Mouse (Mus musculus): ENCODE data around the gene Cdc42bpa.
"Not testable (repeated sequence)": the region's sequence is repeated elsewhere in the genome, so short reads cannot be mapped to it uniquely, and the experiment has no call there.

The Cdc42bpa gene

GRCm38 (mm10) chr1:179960882-179961698, 818 bp downstream of the Cdc42bpa start:
- DNase-seq (ENCODE audit: low read depth): peak; percentile 34

DNA sequence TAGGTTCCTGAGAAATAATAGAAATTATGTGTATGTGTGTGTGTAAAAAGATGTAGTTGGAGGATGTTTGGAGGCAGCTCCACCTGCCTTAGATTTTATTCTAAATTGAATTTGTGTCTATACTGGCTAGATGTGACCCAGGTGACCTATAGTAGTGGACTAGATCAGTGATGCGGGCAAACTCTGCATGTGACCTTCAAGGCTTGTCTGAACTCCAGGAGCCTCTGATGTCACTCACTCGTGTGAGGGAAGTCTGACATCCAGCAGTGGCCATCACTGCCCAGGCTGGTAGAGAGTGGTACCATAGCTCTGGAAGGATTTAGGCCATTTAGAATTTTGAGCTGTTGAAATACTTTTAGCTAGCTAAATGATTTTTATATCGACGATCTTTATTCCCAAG, 1.5 kb downstream of the Cdc42bpa start:
- DNase-seq (ENCODE audit: low read depth): peak; percentile 31

- peak; percentile 43 for DNase-seq (ENCODE audit: low read depth)
Observed at GRCm38 (mm10) chr1:179969776-179970428, 9.6 kb downstream of the Cdc42bpa start.

DNA sequence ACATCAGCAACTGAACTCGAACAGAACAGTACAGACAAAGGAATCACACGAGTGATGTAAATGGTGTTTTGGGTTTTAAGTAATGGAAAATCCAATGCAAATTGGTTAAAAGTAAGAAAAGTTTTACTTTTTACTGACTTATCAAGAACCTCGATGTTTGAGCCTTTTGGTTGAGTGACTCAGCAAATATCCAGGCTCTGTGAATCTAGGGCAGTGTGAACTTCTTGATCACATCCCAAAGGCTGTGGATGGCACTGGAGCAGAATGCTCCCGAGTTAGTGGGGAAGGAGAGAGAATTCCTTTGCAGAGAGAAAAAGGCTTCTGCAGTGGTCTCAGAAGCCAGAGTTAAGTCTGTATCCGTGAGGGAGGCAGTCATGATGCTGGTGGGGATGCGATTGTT, 14.7 kb downstream of the Cdc42bpa start:
- DNase-seq (ENCODE audit: low read depth): no peak

DNA sequence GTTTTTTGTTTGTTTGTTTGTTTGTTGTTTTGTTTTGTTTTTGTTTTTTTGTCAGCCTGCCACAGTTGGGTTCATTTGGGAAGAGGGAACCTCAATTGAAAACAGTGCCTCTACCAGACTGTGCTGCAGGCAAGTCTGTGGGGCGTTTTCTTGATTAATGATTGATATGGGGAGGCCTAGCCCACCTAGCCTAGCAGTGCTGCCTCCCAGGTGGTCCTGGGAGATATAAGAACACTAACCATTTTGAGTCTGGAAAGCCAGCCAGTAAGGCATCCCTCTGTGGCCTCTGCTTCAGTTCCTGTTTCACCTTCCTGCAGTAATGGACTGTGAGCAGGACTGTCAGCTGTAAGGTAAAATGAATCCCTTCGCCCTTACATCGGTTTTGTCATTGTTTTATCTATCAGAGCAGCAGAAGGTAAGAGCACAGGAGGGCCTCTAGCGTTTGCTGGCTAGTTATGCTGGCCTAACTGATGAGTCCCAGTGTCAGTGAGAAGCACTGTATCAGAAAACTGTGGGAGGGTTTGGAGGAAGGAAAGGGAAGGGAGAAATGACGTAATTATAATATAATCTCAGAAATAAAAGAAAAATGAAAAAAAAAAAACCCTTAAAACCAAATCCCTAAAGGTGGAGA, 15.5 kb downstream of the Cdc42bpa start:
- DNase-seq (ENCODE audit: low read depth): no peak

- no peak for DNase-seq (ENCODE audit: low read depth)
Observed at GRCm38 (mm10) chr1:179977437-179977836, 17.2 kb downstream of the Cdc42bpa start.

DNA sequence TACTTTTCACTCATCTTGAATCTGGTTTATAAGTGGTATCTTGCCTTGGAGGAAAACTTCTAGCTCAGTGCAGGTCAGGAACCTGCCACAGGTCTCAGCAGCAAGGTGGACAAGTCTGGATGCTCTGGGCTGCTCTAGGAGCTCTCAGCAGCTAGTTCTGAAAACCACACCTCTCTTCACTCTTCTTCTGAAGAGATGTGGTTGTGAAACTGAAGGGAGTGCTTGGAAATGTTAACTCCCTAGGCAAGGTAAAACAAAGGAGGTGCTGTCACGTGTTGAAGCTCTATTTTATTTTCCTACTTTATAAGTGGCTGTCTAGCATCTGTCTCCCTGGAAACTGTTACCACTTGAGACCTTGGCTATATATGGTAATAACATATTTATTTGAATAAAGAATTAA, 18.5 kb downstream of the Cdc42bpa start:
- DNase-seq (ENCODE audit: low read depth): no peak

GRCm38 (mm10) chr1:179981680-179982079, 21.4 kb downstream of the Cdc42bpa start:
- DNase-seq (ENCODE audit: low read depth): no peak

- no peak for DNase-seq (ENCODE audit: low read depth)
Observed at GRCm38 (mm10) chr1:179982183-179982582, 21.9 kb downstream of the Cdc42bpa start.

GRCm38 (mm10) chr1:179982933-179983332, 22.7 kb downstream of the Cdc42bpa start:
- DNase-seq (ENCODE audit: low read depth): no peak

DNA sequence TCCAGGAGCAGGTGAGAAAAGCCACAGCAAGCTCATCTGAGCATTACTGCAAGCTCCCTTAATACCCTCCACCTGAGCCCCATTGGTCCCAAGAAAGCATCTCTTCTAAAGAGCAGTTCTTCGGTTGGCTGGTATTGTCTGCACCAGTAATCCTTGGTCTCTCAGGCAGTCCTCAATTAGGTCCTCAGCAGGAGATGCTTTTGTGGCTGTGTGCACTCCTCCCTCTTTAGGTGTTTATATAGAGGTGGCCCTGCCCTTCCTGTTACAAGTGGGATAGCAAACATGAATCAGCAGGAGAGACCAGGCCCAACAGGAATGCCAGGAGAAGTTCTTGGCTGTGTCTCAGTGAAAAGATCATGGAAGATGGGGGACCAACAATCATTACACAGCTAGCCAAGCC, 23.9 kb downstream of the Cdc42bpa start:
- DNase-seq (ENCODE audit: low read depth): no peak

DNA sequence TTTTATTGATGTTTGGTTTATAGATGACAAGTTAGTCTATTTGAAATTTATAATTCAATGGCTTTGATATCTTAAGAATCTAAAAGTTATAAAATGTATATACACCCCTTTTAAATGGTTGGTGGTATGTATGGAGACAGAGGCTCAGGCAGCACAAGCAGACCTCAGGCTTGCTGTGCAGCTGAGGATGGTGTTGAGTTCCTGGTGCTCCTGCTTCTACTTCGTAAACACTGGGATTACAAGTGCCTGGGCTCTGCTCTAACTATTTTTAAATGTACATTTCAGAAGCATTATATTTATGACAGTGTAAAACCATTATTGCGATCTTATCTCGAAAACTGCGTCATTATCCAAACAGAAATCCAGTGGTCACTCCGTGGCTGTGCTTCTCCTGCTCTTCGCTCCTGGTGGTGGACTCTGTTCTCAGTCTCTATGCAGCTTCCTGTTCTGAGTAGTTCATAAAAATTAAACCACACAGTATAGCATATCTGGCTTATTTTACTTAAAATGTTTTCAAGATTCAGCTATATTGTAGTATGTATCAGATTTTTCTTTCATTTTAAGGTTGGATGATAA, 31.5 kb downstream of the Cdc42bpa start:
- DNase-seq (ENCODE audit: low read depth): peak; percentile 57

DNA sequence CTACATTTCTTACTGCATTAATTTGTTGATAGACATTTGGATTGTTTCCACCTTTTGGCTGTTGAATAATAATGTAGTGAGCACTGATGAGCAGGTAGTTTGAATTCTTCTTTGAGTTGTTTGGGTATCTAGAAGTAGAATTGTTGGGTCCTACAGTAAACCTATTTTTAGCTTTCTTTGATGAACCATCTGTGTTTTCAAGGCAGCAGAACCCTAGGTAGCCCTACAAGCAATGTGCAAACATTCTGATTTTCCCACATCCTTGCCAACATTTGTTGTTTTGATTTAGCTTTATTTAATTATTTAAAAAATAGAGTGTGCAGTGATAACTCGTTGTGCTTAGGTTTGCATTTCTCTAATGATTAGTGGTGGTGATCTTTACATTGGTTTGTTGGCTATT, 32.0 kb downstream of the Cdc42bpa start:
- no peak for DNase-seq (ENCODE audit: low read depth)

GRCm38 (mm10) chr1:180008057-180008456, 47.8 kb downstream of the Cdc42bpa start:
- peak; percentile 43 for DNase-seq (ENCODE audit: low read depth)

- no peak for DNase-seq (ENCODE audit: low read depth)
Observed at GRCm38 (mm10) chr1:180013479-180013878, 53.2 kb downstream of the Cdc42bpa start.

DNA sequence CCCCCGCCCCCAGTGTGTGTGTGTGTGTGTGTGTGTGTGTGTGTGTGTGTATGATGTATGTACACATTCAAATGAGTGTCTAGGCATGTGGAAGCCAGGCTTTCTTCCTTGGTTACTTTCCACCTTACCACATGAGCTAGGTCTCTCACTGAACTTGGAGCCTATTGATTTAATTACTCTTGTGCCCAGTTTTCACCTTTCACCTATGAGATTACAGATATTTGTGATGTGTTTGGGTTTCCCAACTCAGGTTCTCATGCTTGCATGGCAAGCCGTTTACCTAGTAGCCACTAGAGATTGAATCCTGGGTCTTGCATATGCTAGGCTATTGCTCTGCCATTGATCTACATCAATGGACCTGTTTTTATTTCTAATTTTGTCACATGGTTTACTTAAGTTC, 57.9 kb downstream of the Cdc42bpa start:
- no peak for DNase-seq (ENCODE audit: low read depth)

- peak; percentile 12 for DNase-seq (ENCODE audit: low read depth)
Observed at GRCm38 (mm10) chr1:180021463-180022296, 61.4 kb downstream of the Cdc42bpa start.

DNA sequence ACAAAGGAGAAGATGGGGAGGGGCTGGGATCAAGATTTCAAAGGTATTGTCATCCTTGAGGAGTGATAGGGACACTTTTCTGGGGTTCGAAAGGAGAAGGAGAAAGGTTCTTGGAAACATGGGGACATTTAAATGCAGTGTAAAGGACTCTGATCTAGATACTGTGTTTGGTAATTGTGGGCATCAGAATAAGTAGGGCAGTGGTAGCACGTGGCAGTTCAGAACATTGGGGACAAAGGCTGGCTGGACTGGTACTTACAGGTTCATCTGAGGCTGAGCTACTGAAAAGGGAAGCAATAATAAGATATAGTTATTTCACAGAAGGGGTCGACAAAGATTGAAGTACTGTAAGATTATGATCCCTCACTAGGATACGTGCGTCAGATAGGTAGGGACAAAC, 63.2 kb downstream of the Cdc42bpa start:
- no peak for DNase-seq (ENCODE audit: low read depth)

GRCm38 (mm10) chr1:180029863-180030262, 69.6 kb downstream of the Cdc42bpa start:
- DNase-seq (ENCODE audit: low read depth): not testable (repeated sequence)

DNA sequence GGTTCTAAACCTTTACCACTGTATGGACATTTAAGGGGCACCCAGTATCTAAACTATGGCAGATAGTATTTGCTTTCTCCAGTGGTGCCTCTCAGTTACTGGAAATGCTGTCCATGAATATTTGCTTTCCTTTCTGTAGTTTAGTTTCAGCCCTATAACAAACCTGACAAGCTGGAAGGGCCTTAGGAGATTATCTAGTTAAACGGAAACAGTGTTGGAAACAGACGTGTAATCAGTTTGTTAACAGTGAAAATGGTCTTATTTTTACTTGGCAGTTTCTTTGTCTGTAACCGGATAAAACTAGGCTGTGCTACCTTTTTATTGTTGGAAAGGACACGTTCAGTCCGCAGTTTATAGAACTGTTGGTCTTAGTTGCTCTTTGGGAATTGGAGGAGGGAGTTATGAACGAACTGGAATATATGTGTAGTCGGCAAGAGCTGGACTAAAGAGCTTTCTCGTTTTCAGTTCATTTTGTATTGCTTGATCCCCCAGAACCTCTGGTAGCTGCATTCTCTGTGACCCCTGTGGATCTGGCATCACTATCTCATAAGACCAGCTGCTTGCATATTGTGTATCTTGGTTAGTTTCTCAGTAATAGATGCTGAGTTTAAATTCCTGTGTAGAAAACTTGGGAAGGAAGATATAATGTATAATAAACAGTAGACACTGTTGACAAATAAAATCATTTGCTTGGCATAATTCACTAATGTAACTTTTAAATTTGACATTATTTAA, 70.5 kb downstream of the Cdc42bpa start:
- no peak for DNase-seq (ENCODE audit: low read depth)
